Mouse (Mus musculus) frontal cortex, postnatal 36 days (tissue): ENCODE results near the gene Lgals3.

ENCODE experiments used
- DNase-seq, 2 experiments: peaks; one replicate each; pipeline ENCODE4 v3.0.0; 2022; ENCODE audit warnings: low spot score in 2 of 2

Gene Lgals3

DNA sequence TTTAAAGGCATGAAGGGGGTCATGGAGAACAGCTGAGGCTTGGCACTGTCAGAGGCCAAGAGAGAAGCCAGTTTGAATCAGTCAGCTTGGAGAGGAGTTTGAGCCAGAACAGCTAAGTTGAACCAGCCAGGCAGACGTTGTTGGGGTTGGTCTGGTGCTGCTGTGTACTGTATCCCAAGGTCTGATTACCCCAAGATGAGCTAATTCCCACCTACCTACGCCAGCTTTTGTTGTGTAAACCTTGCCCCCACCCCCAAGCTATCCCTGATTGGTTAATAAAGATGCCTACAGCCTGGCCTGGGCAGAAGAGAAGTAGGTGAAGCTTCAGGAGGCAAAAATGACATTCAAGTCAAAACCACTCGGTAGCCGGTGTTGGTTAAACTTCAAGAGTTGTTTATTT, 54.9 kb downstream of the Lgals3 start:
- no peak for DNase-seq

DNA sequence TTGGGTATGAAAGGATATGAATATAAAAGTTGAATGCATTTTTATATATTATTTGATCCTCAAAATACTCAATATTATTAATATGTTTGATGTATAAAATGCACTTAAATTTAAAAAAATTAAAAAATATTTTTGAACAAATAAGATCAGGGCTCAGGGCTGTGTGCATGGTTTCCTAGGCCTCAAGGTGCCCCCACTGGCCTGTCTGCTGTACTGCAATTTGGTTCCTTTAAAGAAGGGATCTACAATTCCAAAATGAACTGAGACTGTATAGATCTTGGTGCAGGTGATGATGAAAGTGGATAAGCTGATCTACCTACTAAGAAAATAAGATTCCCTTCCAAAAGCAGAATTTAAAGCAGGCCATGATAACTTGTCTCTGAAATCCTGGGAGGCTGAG, 65.4 kb downstream of the Lgals3 start:
- DNase-seq, result no peak
